In the genomic region with DNA sequence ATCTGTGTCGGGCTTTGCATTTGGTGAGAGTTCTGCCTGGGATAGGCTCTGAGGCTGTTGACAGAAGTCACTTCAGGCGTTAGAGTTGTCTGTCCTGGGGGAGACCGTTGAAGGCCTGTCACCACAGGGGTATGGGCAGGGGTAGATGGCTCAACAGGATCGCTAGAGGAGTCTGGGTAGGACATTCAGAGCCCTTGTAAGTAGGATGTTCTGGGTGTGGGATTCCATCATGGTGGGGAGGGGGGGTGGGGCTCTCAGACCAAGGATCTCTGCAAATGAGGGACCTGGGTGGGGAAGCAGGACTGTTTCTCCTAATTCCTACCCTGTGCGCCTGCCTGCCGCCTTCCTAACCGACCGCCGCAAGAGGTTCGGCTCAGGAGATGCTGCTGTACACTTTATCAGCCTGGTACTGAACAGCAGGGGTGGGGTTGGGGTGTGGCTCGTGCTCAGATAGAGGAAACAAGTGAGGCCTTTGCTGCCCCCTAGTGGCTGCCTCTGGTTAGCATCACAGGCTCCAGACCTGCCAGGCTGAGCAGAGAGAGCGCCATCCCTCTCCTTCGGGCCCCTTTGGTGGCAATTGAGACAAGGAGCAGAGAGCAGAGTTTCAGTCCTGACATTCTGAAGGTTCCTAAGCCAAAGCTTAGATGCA, we compare ENCODE assay signal across 8 mouse cellular contexts. TPM values are rescaled to one million over a fixed set of nuclear protein-coding genes. Genes with fewer than 3 reads are reported as not detected.
DNase-seq lines count a peak whose midpoint lies in the region; ATAC-seq lines count a peak whose summit lies in the region.

No protein-coding gene starts in this region.

- no peak overlapping the region for H3K4me3 ChIP-seq in forebrain, embryonic 11.5 days (ENCODE audit: low read depth, low read length)
- no peak overlapping the region for H3K4me3 ChIP-seq in heart, embryonic 16.5 days (ENCODE audit: low read length)
- no peak overlapping the region for H3K4me3 ChIP-seq in liver, embryonic 13.5 days (replicated peaks)
- no peak overlapping the region for H3K4me3 ChIP-seq in stomach, embryonic 15.5 days (replicated peaks)

- no peaks in the 10 kb centered on the region for H3K9me3 ChIP-seq in forebrain, embryonic 11.5 days (ENCODE audit: control insufficient read depth, low read length)
- H3K9me3 ChIP-seq in heart, embryonic 16.5 days (replicated peaks; ENCODE audit: control insufficient read depth, low read length) = no peaks in the 10 kb centered on the region
- H3K9me3 ChIP-seq in liver, embryonic 13.5 days (replicated peaks) = no peaks in the 10 kb centered on the region
- H3K9me3 ChIP-seq in stomach, embryonic 15.5 days = no peaks in the 10 kb centered on the region

- 16% methylated on average over 13 of the region's 13 CpGs for WGBS in forebrain, embryonic 11.5 days
- WGBS in heart, embryonic 16.5 days = 7% methylated on average over 13 of the region's 13 CpGs
- 6% methylated on average over 13 of the region's 13 CpGs for WGBS in liver, embryonic 13.5 days (ENCODE audit: insufficient replicate concordance)
- 8% methylated on average over 13 of the region's 13 CpGs for WGBS in stomach, embryonic 15.5 days

- H3K27ac ChIP-seq in forebrain, embryonic 11.5 days (ENCODE audit: low read depth, low read length) = no peak overlapping the region
- H3K27ac ChIP-seq in heart, embryonic 16.5 days (ENCODE audit: low read length) = 0 out of 2 replicates have a peak overlapping the region, but pooled peaks have one; percentile 19
- H3K27ac ChIP-seq in liver, embryonic 13.5 days = peak overlapping the region; percentile 43; the same call in 1 of the 2 replicates
- H3K27ac ChIP-seq in stomach, embryonic 15.5 days = peak overlapping the region; percentile 91

- H3K27me3 ChIP-seq in forebrain, embryonic 11.5 days (ENCODE audit: control insufficient read depth, insufficient read depth, low read length) = 0 out of 2 replicates have a peak, but pooled peaks cover 2% of the 10 kb centered on the region
- no peaks in the 10 kb centered on the region for H3K27me3 ChIP-seq in heart, embryonic 16.5 days (ENCODE audit: control insufficient read depth, insufficient read depth, low read length)
- H3K27me3 ChIP-seq in liver, embryonic 13.5 days = peaks cover 35% of the 10 kb centered on the region
- no peaks in the 10 kb centered on the region for H3K27me3 ChIP-seq in stomach, embryonic 15.5 days (replicated peaks)

- peak; percentile 94 for DNase-seq in CD4-positive, CD25-positive, alpha-beta regulatory T cell, adult 2 months (ENCODE audit: low read depth, low spot score)
- peak; percentile 90 for DNase-seq in c-Kit-negative CD71-positive TER-119-positive erythroid progenitor cells, embryonic 14.5 days (ENCODE audit: low read depth, low spot score)
- DNase-seq in forebrain, embryonic 11.5 days (ENCODE audit: low spot score) = peak; percentile 96
- peak; percentile 93 to 97 for DNase-seq in kidney, postnatal 25 days
- peak; percentile 88 for DNase-seq in liver, embryonic 13.5 days
- DNase-seq in neural tube, embryonic 10.5 days (ENCODE audit: extremely low spot score, low spot score) = peak; percentile 95

- peaks cover 3% of the 10 kb centered on the region; the same call in 1 of the 2 replicates for H3K4me1 ChIP-seq in forebrain, embryonic 11.5 days (replicated peaks; ENCODE audit: control insufficient read depth, insufficient read depth, low read length)
- H3K4me1 ChIP-seq in heart, embryonic 16.5 days (ENCODE audit: control insufficient read depth, insufficient read depth, low read length) = peaks cover 18% of the 10 kb centered on the region
- H3K4me1 ChIP-seq in liver, embryonic 13.5 days (replicated peaks) = peaks cover 53% of the 10 kb centered on the region
- peaks cover 28% of the 10 kb centered on the region for H3K4me1 ChIP-seq in stomach, embryonic 15.5 days

- peak overlapping the region; percentile 29; the same call in 1 of the 2 replicates for H3K4me2 ChIP-seq in forebrain, embryonic 11.5 days (ENCODE audit: low read depth, low read length, severe bottlenecking)
- H3K4me2 ChIP-seq in heart, embryonic 16.5 days (ENCODE audit: low read depth, low read length) = 0 out of 2 replicates have a peak overlapping the region, but pooled peaks have one; percentile 4
- peak overlapping the region; percentile 37 for H3K4me2 ChIP-seq in liver, embryonic 13.5 days
- peak overlapping the region; percentile 24; the same call in 1 of the 2 replicates for H3K4me2 ChIP-seq in stomach, embryonic 15.5 days

- ATAC-seq in forebrain, embryonic 11.5 days (replicated peaks; ENCODE audit: low FRiP score) = peak; percentile 55; the same call in 1 of the 2 replicates
- ATAC-seq in heart, embryonic 16.5 days (replicated peaks; ENCODE audit: extremely low read depth, insufficient read depth, low FRiP score) = peak; percentile 80
- ATAC-seq in liver, embryonic 13.5 days (ENCODE audit: low read depth) = peak; percentile 90
- peak; percentile 74 for ATAC-seq in stomach, embryonic 15.5 days (ENCODE audit: insufficient read depth, low FRiP score, low read depth)

- no peak overlapping the region for H3K9ac ChIP-seq in forebrain, embryonic 11.5 days (ENCODE audit: low read length)
- no peak overlapping the region for H3K9ac ChIP-seq in heart, embryonic 16.5 days (ENCODE audit: low read length)
- H3K9ac ChIP-seq in liver, embryonic 13.5 days = no peak overlapping the region
- H3K9ac ChIP-seq in stomach, embryonic 15.5 days = no peak overlapping the region

- H3K36me3 ChIP-seq in forebrain, embryonic 11.5 days (ENCODE audit: control insufficient read depth, insufficient read depth, low read length) = no peaks in the 10 kb centered on the region
- H3K36me3 ChIP-seq in heart, embryonic 16.5 days (ENCODE audit: control insufficient read depth, insufficient read depth) = no peaks in the 10 kb centered on the region
- H3K36me3 ChIP-seq in liver, embryonic 13.5 days = peaks cover 20% of the 10 kb centered on the region
- no peaks in the 10 kb centered on the region for H3K36me3 ChIP-seq in stomach, embryonic 15.5 days

RNA-seq across cellular contexts. Expression of a gene that starts 3.7 kb away (rescaled TPM):
- polyA plus RNA-seq in forebrain, embryonic 11.5 days (2014; fragmentation: Nextera tagmentation; extraction: Ambion mirVana) = not detected in 2 replicates
- 2.2 TPM in 1 of 2 replicates, not detected in the other for polyA plus RNA-seq in heart, embryonic 16.5 days (2015; fragmentation: Nextera tagmentation; extraction: Ambion mirVana)
- polyA plus RNA-seq in liver, embryonic 13.5 days (2015; fragmentation: Nextera tagmentation; extraction: Ambion mirVana) = 10.0 and 13.7 TPM in 2 replicates
- 210 and 299 TPM in 2 replicates for polyA plus RNA-seq in stomach, embryonic 15.5 days (2015; fragmentation: Nextera tagmentation; extraction: Ambion mirVana)

RNA-seq across cellular contexts. Expression of a gene that starts 9.2 kb away (rescaled TPM):
- 9.6 and 10.4 TPM in 2 replicates for polyA plus RNA-seq in forebrain, embryonic 11.5 days (2014; fragmentation: Nextera tagmentation; extraction: Ambion mirVana)
- polyA plus RNA-seq in heart, embryonic 16.5 days (2015; fragmentation: Nextera tagmentation; extraction: Ambion mirVana) = 29.4 and 38.7 TPM in 2 replicates
- polyA plus RNA-seq in liver, embryonic 13.5 days (2015; fragmentation: Nextera tagmentation; extraction: Ambion mirVana) = 9.5 and 10.8 TPM in 2 replicates
- polyA plus RNA-seq in stomach, embryonic 15.5 days (2015; fragmentation: Nextera tagmentation; extraction: Ambion mirVana) = 54.1 and 62.1 TPM in 2 replicates

RNA-seq across cellular contexts. Expression of a gene that starts 25.4 kb away (rescaled TPM):
- 45.0 and 47.8 TPM in 2 replicates for polyA plus RNA-seq in forebrain, embryonic 11.5 days (2014; fragmentation: Nextera tagmentation; extraction: Ambion mirVana)
- 44.9 and 48.9 TPM in 2 replicates for polyA plus RNA-seq in heart, embryonic 16.5 days (2015; fragmentation: Nextera tagmentation; extraction: Ambion mirVana)
- 20.7 and 23.7 TPM in 2 replicates for polyA plus RNA-seq in liver, embryonic 13.5 days (2015; fragmentation: Nextera tagmentation; extraction: Ambion mirVana)
- 47.1 TPM in 2 replicates for polyA plus RNA-seq in stomach, embryonic 15.5 days (2015; fragmentation: Nextera tagmentation; extraction: Ambion mirVana)

RNA-seq across cellular contexts. Expression of a gene that starts 47.8 kb away (rescaled TPM):
- polyA plus RNA-seq in forebrain, embryonic 11.5 days (2014; fragmentation: Nextera tagmentation; extraction: Ambion mirVana) = 0.13 TPM in 1 of 2 replicates, not detected in the other
- 0.20 and 0.41 TPM in 2 replicates for polyA plus RNA-seq in heart, embryonic 16.5 days (2015; fragmentation: Nextera tagmentation; extraction: Ambion mirVana)
- 0.15 and 0.16 TPM in 2 replicates for polyA plus RNA-seq in liver, embryonic 13.5 days (2015; fragmentation: Nextera tagmentation; extraction: Ambion mirVana)
- polyA plus RNA-seq in stomach, embryonic 15.5 days (2015; fragmentation: Nextera tagmentation; extraction: Ambion mirVana) = 0.42 and 0.52 TPM in 2 replicates

RNA-seq across cellular contexts. Expression of a gene that starts 47.9 kb away (rescaled TPM):
- polyA plus RNA-seq in forebrain, embryonic 11.5 days (2014; fragmentation: Nextera tagmentation; extraction: Ambion mirVana) = 15.8 and 17.3 TPM in 2 replicates
- 19.8 and 20.0 TPM in 2 replicates for polyA plus RNA-seq in heart, embryonic 16.5 days (2015; fragmentation: Nextera tagmentation; extraction: Ambion mirVana)
- polyA plus RNA-seq in liver, embryonic 13.5 days (2015; fragmentation: Nextera tagmentation; extraction: Ambion mirVana) = 17.7 and 22.2 TPM in 2 replicates
- 34.8 and 36.9 TPM in 2 replicates for polyA plus RNA-seq in stomach, embryonic 15.5 days (2015; fragmentation: Nextera tagmentation; extraction: Ambion mirVana)

Comparison
In these comparisons a context has a peak if more than half of its experiments do, and no peak if none do; other contexts are left out.
1. RNA of a gene that starts 3.7 kb away (polyA plus RNA-seq): 210 to 299 TPM in stomach, embryonic 15.5 days; 10.0 to 13.7 TPM in liver, embryonic 13.5 days, 2.2 TPM in heart, embryonic 16.5 days and not detected in forebrain, embryonic 11.5 days; every median in the first group is over 10 times any median in the second.
2. Peak in every context shown above with its lines, with median percentiles within 50 percentile points of each other: DNase-seq, ATAC-seq and H3K4me2 ChIP-seq.